Mouse (Mus musculus) heart, postnatal 14 days (tissue): Measurements from ENCODE around the gene Trim28. TPM values are rescaled to one million over a fixed set of nuclear protein-coding genes. Genes with fewer than 3 reads are reported as not detected.

ENCODE experiments used
- DNase-seq, 2 experiments: peaks; one replicate each; pipeline ENCODE4 v3.0.0; 2021 to 2022
- intact Hi-C: fragments of 180-260 bp; cut with DNase I; formaldehyde crosslinking; loops from one replicate; pipeline ENCODE4 v1.15.1; 2025
- long read RNA-seq, 2 experiments: library from polyadenylated mRNA; stranded (forward); transcript quantifications; one replicate each; pipeline ENCODE4 v2.0.0; 2021
- total RNA-seq, 2 experiments: library from RNA; stranded (reverse); gene quantifications; 2 replicates each; pipeline ENCODE4 v1.2.3; 2021

Trim28 gene
- total RNA-seq, result 100 to 1,000 TPM; 115 TPM
- long read RNA-seq, experiment 1, transcript Trim28-201 (17 exons, 3,245 nt), result major isoform, 124 of 142 reads
- long read RNA-seq, experiment 1, partial matches to known transcripts, result 13 of 142 reads
- long read RNA-seq, experiment 1, other reads (novel, unspliced or antisense), result 5 of 142 reads
- long read RNA-seq, experiment 2, transcript Trim28-201 (17 exons, 3,245 nt), result major isoform, 127 of 139 reads
- long read RNA-seq, experiment 2, partial matches to known transcripts, result 3 of 139 reads
- long read RNA-seq, experiment 2, other reads (novel, unspliced or antisense), result 9 of 139 reads

GRCm38 (mm10) chr7:12998851-12999250 lies at the start of gene Trim28:
Gene Trim28 (plus strand): TSS chr7:12999114.
- intact Hi-C loops, result no loop called here
- DNase-seq, result no peak

GRCm38 (mm10) chr7:12949872-12950229 lies 49.1 kb upstream of the Trim28 start:
- intact Hi-C loops, result loop anchor here (2.0 kb wide), 2 partner anchors 17 to 27 kb away; partner anchors contain the start of gene Rps5
- DNase-seq, result no peak

- intact Hi-C loops, result no loop called here
- no peak for DNase-seq
These were observed 44.0 kb upstream of the Trim28 start for GRCm38 (mm10) chr7:12954896-12955295.

- intact Hi-C loops, result no loop called here
- no peak for DNase-seq
These were observed 41.4 kb upstream of the Trim28 start for GRCm38 (mm10) chr7:12957511-12957910.

GRCm38 (mm10) chr7:12958948-12959347 lies 40.0 kb upstream of the Trim28 start:
- DNase-seq, result no peak
- intact Hi-C loops, result no loop called here

GRCm38 (mm10) chr7:12959718-12960117 lies 39.2 kb upstream of the Trim28 start:
- intact Hi-C loops, result loop anchor here (5.0 kb wide), 1 partner anchor 37 kb away; the partner anchor contains the start of gene Rps5
- DNase-seq, result no peak

GRCm38 (mm10) chr7:12961511-12962141 lies 37.3 kb upstream of the Trim28 start:
- intact Hi-C loops, result loop anchor here (5.0 kb wide), 1 partner anchor 39 kb away; the partner anchor contains the start of gene Rps5
- DNase-seq, result peak; percentile 32 to 58

GRCm38 (mm10) chr7:12965678-12966091 lies 33.2 kb upstream of the Trim28 start, which contains the start of gene Zfp324:
Gene Zfp324 (plus strand): TSS chr7:12965838.
- DNase-seq, result peak; percentile 88 to 89
- intact Hi-C loops, result loop anchor here (2.0 kb wide), 1 partner anchor 15 kb away; no protein-coding TSS in a partner anchor

GRCm38 (mm10) chr7:12966104-12966845 lies 32.6 kb upstream of the Trim28 start:
- DNase-seq, result peak; percentile 61 to 71
- intact Hi-C loops, result loop anchor here (2.0 kb wide), 1 partner anchor 15 kb away; no protein-coding TSS in a partner anchor

GRCm38 (mm10) chr7:12970906-12971305 lies 28.0 kb upstream of the Trim28 start:
- intact Hi-C loops, result no loop called here
- DNase-seq, result no peak

GRCm38 (mm10) chr7:12977682-12978389 lies 21.1 kb upstream of the Trim28 start, which contains the start of gene Zfp446:
Gene Zfp446 (plus strand): TSS chr7:12977848.
- intact Hi-C loops, result loop anchor here (1.0 kb wide), 1 partner anchor 31 kb away; no protein-coding TSS in a partner anchor
- DNase-seq, result peak; percentile 98 to 99

- intact Hi-C loops, result loop anchor here (1.0 kb wide), 1 partner anchor 30 kb away; no protein-coding TSS in a partner anchor
- DNase-seq, result no peak
These were observed 19.8 kb upstream of the Trim28 start for GRCm38 (mm10) chr7:12978931-12979722.

- no peak for DNase-seq
- intact Hi-C loops, result no loop called here
These were observed 19.1 kb upstream of the Trim28 start for GRCm38 (mm10) chr7:12979776-12980175.

- DNase-seq, result no peak
These were observed 18.6 kb upstream of the Trim28 start for GRCm38 (mm10) chr7:12980291-12980690.

GRCm38 (mm10) chr7:12985724-12986123 lies 13.2 kb upstream of the Trim28 start:
- intact Hi-C loops, result no loop called here

More at GRCm38 (mm10) chr7:12980291-12980690, 18.6 kb upstream of the Trim28 start:
- intact Hi-C loops, result no loop called here

GRCm38 (mm10) chr7:12986906-12987305 lies 12.0 kb upstream of the Trim28 start:
- intact Hi-C loops, result no loop called here
- no peak for DNase-seq

More at GRCm38 (mm10) chr7:12985724-12986123, 13.2 kb upstream of the Trim28 start:
- DNase-seq, result no peak

- intact Hi-C loops, result no loop called here
- no peak for DNase-seq
These were observed 11.3 kb upstream of the Trim28 start for GRCm38 (mm10) chr7:12987409-12988189.

GRCm38 (mm10) chr7:12992222-12992621 lies 6.7 kb upstream of the Trim28 start:
- peak; percentile 18 to 53 for DNase-seq
- intact Hi-C loops, result no loop called here
